Mouse (Mus musculus) adrenal gland (tissue): ENCODE measurements around the gene Susd4.

Experiments
- intact Hi-C: fragments of 180-260 bp; cut with DNase I; formaldehyde crosslinking; loops from one replicate; pipeline ENCODE4 v1.15.1; 2025

Gene Susd4

DNA sequence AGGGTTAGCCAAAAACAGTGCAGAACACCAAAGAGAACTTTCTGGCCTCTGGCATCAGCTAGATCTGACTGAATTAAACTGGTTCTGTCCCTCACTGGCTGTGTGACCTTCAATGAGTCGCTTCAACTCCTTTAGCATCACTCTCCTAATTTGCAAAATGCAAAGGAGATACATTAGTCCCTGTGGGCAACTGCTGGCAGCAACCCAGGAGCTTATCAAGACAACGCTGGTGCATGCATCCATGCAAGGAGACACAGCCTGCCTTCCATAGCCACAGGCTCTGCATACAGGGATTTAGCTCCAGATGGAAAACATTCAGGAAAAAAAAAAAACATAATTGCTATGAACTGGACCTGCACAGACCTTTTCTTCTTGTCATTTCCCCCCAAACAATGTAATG, 148.9 kb downstream of the Susd4 start:
- intact Hi-C loops, result no loop called here

DNA sequence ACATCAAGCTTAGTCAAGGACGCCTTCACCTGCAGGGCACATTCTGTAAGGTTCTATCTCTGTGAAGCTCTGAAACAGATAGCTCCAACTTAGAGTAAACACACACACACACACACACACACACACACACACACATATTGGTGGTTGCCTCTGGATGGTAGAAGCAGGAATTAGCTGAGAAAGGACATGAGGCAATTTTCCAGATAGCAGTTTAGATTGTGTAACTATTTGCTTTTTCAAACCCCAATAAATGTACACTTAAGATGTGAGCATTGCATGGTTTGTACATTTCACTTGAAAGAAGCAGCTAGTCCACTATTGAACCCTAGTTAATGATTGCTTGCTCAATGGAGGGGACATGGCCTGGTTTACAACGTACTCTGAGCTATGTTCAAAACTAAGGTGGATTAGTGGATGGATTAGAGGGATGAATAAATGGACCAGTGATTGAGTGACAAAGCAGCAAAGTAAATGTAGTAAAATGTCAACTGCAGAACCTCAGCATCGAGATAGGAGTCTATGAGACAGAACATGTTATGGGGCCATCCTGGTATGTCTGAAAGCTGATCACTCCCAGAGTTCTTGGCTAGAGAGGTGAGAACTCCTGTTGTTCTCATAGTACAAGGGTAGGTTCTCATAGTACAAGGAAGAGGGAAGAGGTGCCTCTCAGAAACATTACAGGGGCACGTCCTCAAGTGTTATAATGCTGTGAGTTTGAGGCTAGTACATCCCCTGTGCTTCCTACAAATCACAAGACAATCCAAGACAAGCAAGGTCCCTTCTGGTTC, 150.7 kb downstream of the Susd4 start:
- intact Hi-C loops, result no loop called here

DNA sequence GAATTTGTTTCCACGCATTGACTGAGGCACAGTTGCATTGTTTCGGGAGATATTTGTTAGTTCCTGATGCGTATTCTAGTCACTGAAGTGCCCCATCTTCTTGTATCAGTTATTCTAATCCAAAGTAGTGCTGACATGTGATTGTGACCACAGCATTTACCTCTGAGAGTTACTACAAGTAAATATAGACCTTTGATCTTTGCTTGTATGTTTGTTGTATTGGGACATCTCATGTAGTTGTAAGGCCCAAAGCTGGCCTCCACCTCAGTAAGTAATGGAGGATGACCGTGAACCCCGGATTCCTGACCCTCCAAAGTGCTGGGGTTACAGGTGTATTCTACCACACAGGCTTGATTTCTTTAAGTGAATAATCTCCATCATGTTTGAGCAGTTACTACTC, 152.5 kb downstream of the Susd4 start:
- intact Hi-C loops, result no loop called here

DNA sequence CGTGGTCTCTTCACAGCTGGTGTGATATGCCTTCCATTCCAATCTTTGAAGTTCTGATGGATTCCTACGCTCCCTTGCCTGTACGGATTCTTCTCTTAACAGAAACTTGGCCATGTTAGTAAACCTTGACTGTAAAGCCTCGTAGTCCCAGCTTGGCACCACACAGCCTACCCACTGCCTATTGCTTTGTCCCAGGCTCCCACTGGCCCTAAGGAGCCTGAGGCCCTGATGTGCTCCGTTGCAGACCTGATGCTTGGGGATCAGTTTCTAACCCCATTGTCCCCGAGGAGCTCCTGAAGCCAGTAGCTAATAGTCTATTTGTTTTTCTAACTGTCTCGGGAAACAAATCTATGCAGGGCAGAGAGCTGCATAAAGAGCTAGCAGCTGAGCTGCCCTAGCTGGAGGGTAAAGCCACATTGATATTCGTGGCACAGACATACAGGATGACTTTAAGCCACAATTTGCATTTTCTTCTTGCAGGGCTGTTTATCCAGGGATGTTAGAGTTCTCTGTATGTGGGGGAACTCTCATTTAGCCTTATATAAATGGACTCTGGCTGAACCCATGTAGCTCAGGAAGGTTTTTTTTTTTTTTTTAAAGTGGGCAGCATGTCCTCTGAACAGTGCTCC, 155.2 kb downstream of the Susd4 start:
- intact Hi-C loops, result no loop called here

DNA sequence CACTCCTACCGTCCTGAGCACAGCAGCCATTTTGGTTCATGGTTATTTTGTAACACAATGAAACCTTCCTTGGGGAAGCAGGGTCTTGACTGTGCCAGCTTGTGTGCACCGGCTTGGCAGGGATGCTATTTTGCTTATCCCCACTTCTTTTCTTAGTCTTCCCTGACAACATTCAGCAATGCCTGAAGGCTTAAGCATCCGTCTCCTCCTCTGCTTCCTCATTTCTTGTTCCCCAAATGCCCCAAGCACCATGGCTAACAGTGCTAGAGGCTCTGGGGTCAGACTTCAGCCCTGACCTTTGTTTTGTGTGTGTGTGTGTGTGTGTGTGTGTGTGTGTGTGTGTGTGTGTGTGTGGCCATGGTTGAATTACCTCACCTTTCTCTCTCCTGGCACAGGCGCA, 159.2 kb downstream of the Susd4 start:
- intact Hi-C loops, result no loop called here

DNA sequence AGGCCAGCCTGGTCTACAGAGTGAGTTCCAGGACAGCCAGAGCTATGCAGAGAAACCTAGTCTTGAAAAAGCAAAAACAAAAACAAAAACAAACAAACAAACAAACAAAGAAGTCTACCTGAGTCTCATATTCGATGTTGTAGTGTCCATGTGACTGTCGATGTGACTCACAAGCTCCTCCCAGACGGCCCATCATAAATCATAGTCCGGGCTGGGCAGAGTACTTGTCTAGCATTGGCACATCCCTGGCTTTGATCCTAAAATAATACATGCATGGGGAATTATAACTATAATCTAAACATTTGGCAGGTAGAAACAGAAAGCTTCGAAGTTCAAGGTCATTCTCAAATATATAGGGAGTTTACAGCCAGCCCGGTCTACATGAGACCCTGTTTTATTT, 162.8 kb downstream of the Susd4 start:
- intact Hi-C loops, result no loop called here

DNA sequence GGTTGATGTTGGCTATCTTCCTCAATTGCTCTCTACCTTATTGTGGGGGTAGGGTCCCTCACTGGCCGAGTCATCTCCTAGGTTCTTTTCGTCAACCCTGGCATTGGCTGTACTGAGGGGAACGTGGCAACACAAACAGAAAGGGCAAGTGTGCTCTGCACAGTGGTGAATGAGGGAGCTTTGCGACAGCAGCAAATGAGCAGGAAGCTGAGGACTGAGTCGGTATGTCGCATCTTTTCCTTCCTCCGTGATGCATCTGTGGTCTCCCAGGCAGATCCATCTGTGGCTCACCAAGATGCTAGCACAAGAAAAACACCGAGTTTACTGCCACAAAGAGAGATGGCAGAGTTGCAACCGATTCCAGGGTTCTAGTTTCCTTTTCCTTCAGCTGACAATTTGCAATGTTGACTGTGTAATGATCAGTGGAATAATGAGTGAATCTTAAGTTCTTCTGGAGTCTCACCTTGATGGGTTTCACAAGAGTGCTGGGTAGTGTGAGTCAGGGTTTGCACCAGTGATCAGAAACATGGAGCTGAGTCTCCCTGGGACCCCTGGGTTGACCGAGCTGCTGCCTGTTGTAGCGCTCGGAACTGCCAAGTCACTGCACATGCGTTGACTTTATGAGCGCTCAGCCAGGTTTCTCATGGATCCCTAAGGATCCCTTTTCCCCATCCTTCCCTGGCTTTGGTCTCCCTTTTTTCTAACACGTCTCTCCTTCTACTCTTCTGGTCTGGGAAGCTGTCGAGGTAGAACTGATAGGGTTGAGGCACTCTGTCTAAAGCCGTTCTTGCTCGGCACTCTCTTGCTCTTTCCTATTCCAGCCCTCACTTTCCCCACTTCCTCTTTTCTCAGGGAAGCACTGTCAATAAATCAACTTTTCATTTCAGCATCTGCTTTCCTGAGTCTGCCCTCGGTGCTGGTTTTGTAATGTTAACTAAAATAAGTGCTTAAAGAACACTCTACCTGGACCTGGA, 164.5 kb downstream of the Susd4 start:
- intact Hi-C loops, result no loop called here

DNA sequence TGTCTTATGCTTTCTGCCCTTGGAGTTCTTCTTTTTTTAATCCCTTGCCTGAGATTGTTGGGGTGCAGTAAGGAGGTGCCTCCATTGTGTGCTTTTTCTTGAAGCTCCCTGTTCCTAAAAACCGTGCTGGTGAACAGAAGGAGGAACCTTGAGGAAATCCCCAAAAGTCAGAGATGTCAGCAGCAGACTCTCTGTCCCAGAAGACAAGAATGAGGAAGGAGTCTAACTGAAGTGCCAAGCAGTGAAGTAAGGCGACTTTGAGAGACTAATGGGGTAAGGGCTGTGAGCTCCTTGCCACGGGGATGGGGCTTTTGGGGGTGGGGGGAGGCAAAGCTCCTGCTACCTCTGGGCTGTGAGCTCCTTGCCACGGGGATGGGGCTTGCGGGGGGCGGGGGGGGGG, 171.8 kb downstream of the Susd4 start:
- intact Hi-C loops, result no loop called here

DNA sequence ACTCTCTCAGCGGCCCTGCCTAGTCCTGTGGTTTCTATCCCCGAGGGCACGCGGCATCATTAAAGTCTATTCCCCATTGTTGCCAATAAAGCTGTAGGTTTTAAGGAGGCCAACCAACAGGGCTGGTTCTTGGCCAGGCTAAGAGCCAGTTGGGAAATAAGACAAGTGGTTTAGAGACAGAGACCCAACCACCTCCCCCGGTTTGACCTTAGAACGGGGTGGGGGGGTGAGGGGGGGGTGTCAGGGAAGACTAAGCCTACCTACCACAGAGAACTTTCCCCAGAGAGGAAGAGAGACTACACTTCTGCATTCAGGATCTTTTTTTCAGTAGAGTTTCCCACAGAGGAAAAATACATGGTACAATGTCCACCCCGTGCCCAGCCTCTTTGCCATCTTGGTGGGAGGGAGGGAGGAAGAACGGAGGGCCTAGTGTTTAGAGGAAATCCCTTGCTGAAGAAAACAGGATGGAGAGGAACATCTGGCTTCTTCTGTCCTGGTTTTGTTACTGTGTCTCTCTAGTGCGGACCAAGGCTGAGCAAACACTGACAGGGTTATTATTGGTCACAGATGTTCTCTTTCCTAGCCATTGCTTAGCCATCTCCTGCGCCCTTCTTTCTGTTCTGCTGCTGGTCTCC, 173.9 kb downstream of the Susd4 start:
- intact Hi-C loops, result no loop called here

DNA sequence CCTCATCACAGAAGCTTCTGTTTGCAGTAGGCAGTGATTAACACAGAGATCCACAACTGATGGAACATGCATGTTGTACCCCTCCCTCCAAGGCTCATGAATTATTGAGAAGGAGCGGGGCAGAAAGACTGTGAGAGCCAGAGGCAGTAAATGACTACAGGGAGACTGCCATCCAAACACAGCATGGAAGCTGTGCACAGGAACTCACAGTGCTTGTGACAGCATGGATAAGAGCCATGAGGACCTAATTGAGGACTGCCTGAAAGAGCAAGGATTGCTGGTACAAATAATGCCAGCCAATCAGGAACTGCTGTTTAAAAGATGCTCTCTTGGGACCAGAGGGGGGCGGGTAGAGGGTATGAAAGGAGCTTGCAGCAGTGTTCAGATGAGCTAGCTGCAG, 178.3 kb downstream of the Susd4 start:
- intact Hi-C loops, result no loop called here

DNA sequence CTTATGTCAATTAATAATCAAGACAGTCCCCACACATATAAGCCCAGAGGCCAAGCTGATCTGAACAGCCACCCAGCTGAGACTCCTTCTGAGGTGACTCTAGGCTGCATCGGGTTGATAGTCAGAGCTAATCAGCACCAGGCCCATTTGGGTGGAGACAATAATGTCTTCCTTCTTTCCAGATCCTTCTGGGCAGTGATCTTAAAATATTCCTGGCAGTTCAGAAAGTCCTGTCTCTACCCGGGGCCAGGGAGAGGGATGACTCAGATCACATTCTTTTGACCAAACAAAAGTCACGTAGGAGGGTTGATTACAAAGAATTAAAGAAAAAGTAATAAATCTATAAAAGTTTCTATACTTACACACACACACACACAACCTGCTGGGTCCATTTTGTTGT, 180.3 kb downstream of the Susd4 start:
- intact Hi-C loops, result no loop called here

DNA sequence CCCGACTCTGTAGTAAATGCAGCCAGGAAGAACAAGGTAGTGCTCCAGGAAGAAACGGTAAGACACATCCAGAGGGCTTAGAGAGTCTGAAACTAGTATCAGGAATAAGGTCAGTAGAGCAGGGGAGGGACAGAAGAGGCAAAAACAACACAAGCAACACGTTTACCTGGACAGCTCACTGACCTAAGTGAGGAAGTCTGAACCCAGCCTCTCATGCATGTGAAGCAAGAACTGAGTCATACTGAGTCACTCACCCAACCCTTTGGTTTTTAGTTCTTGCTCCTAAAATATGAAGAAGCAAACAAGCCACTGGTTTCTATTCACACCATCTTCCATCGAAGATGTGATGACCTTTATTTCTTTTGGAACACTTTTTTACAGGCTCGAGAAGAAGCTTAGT, 181.0 kb downstream of the Susd4 start:
- intact Hi-C loops, result no loop called here

DNA sequence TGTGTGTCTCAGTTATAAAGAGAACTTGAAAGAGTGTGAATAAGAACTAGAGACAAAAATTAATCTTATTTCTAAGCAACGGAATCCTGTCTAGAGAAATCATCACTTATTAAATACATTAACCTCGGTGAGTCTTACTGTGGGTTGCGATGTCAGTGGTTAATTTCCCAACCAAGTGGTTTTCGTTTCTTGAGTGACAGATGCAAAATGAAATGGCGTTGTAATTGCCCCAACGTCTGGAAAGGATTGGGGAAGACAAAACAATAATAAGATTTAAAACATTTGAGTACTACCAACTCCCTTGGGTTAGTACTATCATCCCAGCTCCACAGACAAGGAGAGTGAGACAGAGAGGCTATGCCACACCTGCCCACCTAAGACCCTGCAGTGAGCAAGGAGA, 181.9 kb downstream of the Susd4 start:
- intact Hi-C loops, result no loop called here
